Mouse (Mus musculus) E14TG2a.4 (cell line): ENCODE measurements at regions not wholly inside any gene's neighbourhood (a gene's known extent, or its start where the extent isn't known, plus 50 kb on each side); places are given as distances from the start of the nearest gene placed in this dataset.

Experiments
- H3K27me3 ChIP-seq: 2 replicates; pipeline ENCODE4 v1.6.1; 2014; ENCODE audit warnings: low read length, control low read depth; ENCODE audit not compliant: insufficient read depth
- H3K36me3 ChIP-seq: 2 replicates; pipeline ENCODE4 v1.6.1; 2014; ENCODE audit warnings: low read length, control low read depth; ENCODE audit not compliant: insufficient read depth
- H3K4me1 ChIP-seq: replicated peaks from 2 replicates; pipeline ENCODE4 v1.6.1; 2014; ENCODE audit warnings: low read depth, low read length, control low read depth
- H3K4me3 ChIP-seq: replicated peaks from 2 replicates; pipeline ENCODE4 v1.5.1; 2014; ENCODE audit warnings: mild to moderate bottlenecking, low read length
- H3K9me3 ChIP-seq: 2 replicates; pipeline ENCODE4 v1.6.1; 2014; ENCODE audit warnings: low read length, control low read depth
- CTCF ChIP-seq: conservative IDR thresholded peaks from 2 replicates; pipeline ENCODE4 v1.5.1; 2014; ENCODE audit warnings: low read length
- NANOG ChIP-seq: IDR thresholded peaks from 2 replicates; pipeline ENCODE4 v1.6.1; 2014; ENCODE audit warnings: borderline replicate concordance, low read length, mixed read lengths
- POU5F1 ChIP-seq: IDR thresholded peaks from 2 replicates; pipeline ENCODE4 v1.6.1; 2014; ENCODE audit warnings: low read length, borderline replicate concordance

- Histone ChIP-seq H3K4me1 (no peaks in the 10 kb centered on the region), H3K9me3 (no peaks in the 10 kb centered on the region), H3K4me3 (no peak overlapping the region), H3K27me3 (peaks cover 6% of the 10 kb centered on the region; the same call in 1 of the 2 replicates), H3K36me3 (no peaks in the 10 kb centered on the region)
- TF ChIP-seq POU5F1 (no peak), CTCF (no peak), NANOG (no peak)
Measured at GRCm38 (mm10) chr7:84744321-84745070, 54.7 kb upstream of the Zfand6 start.

DNA sequence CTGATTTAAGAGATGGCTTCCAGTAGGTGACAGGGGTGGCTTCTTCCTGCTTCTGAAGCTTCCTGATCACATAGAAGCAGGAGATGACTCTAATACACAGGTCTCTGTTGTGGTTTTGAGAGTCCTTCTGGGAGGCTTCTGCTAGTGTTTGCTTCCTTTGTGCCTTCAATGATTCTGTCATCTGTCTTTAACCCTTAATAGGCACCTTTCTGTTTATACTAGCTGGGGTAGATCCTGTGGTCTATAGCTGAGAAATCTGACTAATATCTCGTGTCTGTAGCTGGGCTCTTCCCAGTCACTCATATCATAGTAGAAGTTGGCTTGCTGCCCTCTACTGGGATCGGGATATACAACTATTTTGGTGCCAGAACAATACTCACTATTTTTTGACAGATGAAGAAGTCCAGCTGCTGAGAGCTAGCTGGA is 50.2 kb upstream of the Zfand6 start:
- TF ChIP-seq CTCF (no peak), NANOG (no peak), POU5F1 (no peak)
- Histone ChIP-seq H3K4me3 (no peak overlapping the region), H3K36me3 (no peaks in the 10 kb centered on the region), H3K9me3 (no peaks in the 10 kb centered on the region), H3K27me3 (no peaks in the 10 kb centered on the region), H3K4me1 (no peaks in the 10 kb centered on the region)
